Mouse (Mus musculus): ENCODE data around the gene Mei1. TPM values are rescaled to one million over a fixed set of nuclear protein-coding genes. Genes with fewer than 3 reads are reported as not detected.

Mei1 gene
- polyA plus RNA-seq, 1 experiment = 0.99 TPM

GRCm38 (mm10) chr15:82151176-82151575 is 81.4 kb downstream of the Mei1 start:
- no peak for DNase-seq (ENCODE audit: low spot score)

- DNase-seq (ENCODE audit: low spot score) = no peak
Observed at GRCm38 (mm10) chr15:82152022-82152421, 82.2 kb downstream of the Mei1 start.

GRCm38 (mm10) chr15:82152435-82152834 is 82.6 kb downstream of the Mei1 start:
- no peak for DNase-seq (ENCODE audit: low spot score)

- DNase-seq (ENCODE audit: low spot score) = no peak
Observed at GRCm38 (mm10) chr15:82156298-82156697, 86.5 kb downstream of the Mei1 start.

GRCm38 (mm10) chr15:82156902-82157301 is 87.1 kb downstream of the Mei1 start:
- DNase-seq (ENCODE audit: low spot score) = no peak

- DNase-seq (ENCODE audit: low spot score) = no peak
Observed at GRCm38 (mm10) chr15:82158243-82159035, 88.6 kb downstream of the Mei1 start.

- no peak for DNase-seq (ENCODE audit: low spot score)
Observed at GRCm38 (mm10) chr15:82159471-82159870, 89.7 kb downstream of the Mei1 start.

- no peak for DNase-seq (ENCODE audit: low spot score)
Observed at GRCm38 (mm10) chr15:82160731-82161640, 91.2 kb downstream of the Mei1 start.

GRCm38 (mm10) chr15:82161965-82162600 is 92.3 kb downstream of the Mei1 start:
- no peak for DNase-seq (ENCODE audit: low spot score)

- no peak for DNase-seq (ENCODE audit: low spot score)
Observed at GRCm38 (mm10) chr15:82163356-82164060, 93.7 kb downstream of the Mei1 start.

GRCm38 (mm10) chr15:82164061-82164399 is 94.2 kb downstream of the Mei1 start:
- DNase-seq (ENCODE audit: low spot score) = no peak

- DNase-seq (ENCODE audit: low spot score) = no peak
Observed at GRCm38 (mm10) chr15:82164496-82164895, 94.7 kb downstream of the Mei1 start.

GRCm38 (mm10) chr15:82165332-82166239 is 95.8 kb downstream of the Mei1 start:
- DNase-seq (ENCODE audit: low spot score) = peak; percentile 69

- no peak for DNase-seq (ENCODE audit: low spot score)
Observed at GRCm38 (mm10) chr15:82166240-82167100, 96.7 kb downstream of the Mei1 start.

GRCm38 (mm10) chr15:82167201-82168168 is 97.7 kb downstream of the Mei1 start:
- no peak for DNase-seq (ENCODE audit: low spot score)

- no peak for DNase-seq (ENCODE audit: low spot score)
Observed at GRCm38 (mm10) chr15:82169671-82170070, 99.9 kb downstream of the Mei1 start.

GRCm38 (mm10) chr15:82170437-82171377 is 100.9 kb downstream of the Mei1 start:
- no peak for DNase-seq (ENCODE audit: low spot score)

Data from urinary bladder, adult 2 months (tissue).